Mouse (Mus musculus) adrenal gland, postnatal 0 days (tissue): ENCODE measurements around the gene Ric8b. TPM values are rescaled to one million over a fixed set of nuclear protein-coding genes. Genes with fewer than 3 reads are reported as not detected.

Experiments
- polyA plus RNA-seq: library from polyadenylated mRNA; unstranded; fragments of >200 nt; fragmentation: Nextera tagmentation; extraction: Ambion mirVana; gene quantifications from 2 replicates; pipeline ENCODE4 v1.2.1, GENCODE M21; 2015

The Ric8b gene
- polyA plus RNA-seq = 11.3 and 12.2 TPM in 2 replicates

DNA sequence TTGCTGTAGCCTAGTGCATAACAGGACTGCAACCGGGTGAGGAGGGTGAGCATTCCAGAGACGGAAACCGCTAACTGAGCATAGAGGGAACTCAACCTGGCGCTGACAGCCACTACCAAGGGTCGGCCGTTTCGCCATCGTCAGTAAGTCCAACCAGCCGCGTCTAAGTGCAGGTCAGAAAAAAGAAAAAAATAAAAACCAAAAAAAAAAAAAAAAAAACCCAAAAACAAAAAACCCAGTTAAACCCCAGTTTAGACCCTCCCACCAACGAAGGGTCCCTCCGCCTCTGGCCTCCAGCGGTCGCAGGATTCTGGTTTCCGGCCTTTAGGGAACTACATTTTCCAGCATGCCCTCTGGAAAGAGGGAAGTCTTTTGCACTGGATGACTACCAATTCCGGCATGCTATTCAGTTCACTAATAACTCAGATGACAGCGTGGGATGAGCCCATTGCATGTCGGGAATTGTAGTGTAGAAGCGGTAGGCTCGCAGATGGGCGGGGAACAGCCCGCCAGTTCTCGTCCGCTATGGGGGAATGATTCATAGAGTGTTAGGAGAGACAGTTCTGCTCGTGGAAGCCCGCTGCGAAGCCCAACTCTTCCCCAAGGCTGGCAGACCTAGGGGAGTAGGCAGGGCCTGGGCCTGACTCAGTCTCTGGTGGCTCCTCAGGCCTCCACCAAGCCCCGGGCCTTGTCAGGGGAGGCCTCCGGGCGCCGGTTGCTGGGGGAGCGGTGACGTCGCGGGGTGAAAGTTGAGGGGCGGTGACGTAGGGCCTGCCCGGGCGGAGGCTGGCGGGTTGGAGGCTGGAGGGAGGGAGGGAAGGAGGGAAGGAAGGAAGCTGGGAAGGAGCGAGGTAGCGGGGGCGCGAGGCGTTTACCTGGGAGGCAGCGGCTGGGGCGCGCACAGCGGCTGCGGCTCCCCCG is at the start of gene Ric8b:
TSS of gene Ric8b (plus strand) at position 807 of the 921 bp plus-strand sequence.

Other genes starting within 250 kb of the Ric8b start
- not detected in 2 replicates for gene Rfx4, start 161.6 kb upstream of the Ric8b start, polyA plus RNA-seq
- 0.91 and 1.1 TPM in 2 replicates for gene Fhl4, start 184.9 kb downstream of the Ric8b start, polyA plus RNA-seq
- gene Tmem263, start 185.0 kb downstream of the Ric8b start, polyA plus RNA-seq = 30.5 and 32.1 TPM in 2 replicates
- 24.8 and 31.6 TPM in 2 replicates for gene Mterf2, start 210.4 kb downstream of the Ric8b start, polyA plus RNA-seq